Mouse (Mus musculus): ENCODE measurements around the gene Wap.

Gene Wap

GRCm38 (mm10) chr11:6599831-6600230 is 38.6 kb downstream of the Wap start:
- in situ Hi-C loops (cut with MboI; ENCODE audit: unreplicated experiment in 2 of 2) = loop anchor here in 1 of 2 experiments (25.0 kb wide), 1 partner anchor 163 kb away; the partner anchor contains the start of gene H2afv

GRCm38 (mm10) chr11:6599011-6599681 is 39.3 kb downstream of the Wap start:
- in situ Hi-C loops (cut with MboI; ENCODE audit: unreplicated experiment in 2 of 2) = loop anchor here in 1 of 2 experiments (25.0 kb wide), 1 partner anchor 162 kb away; the partner anchor contains the start of gene H2afv

GRCm38 (mm10) chr11:6598191-6598889 is 40.1 kb downstream of the Wap start:
- in situ Hi-C loops (cut with MboI; ENCODE audit: unreplicated experiment in 2 of 2) = loop anchor here in 1 of 2 experiments (25.0 kb wide), 1 partner anchor 161 kb away; the partner anchor contains the start of gene H2afv

- in situ Hi-C loops (cut with MboI; ENCODE audit: unreplicated experiment in 2 of 2) = loop anchor here in 1 of 2 experiments (25.0 kb wide), 1 partner anchor 160 kb away; the partner anchor contains the start of gene H2afv
These were observed 40.9 kb downstream of the Wap start for GRCm38 (mm10) chr11:6597523-6597922.

GRCm38 (mm10) chr11:6596616-6597015 is 41.8 kb downstream of the Wap start:
- in situ Hi-C loops (cut with MboI; ENCODE audit: unreplicated experiment in 2 of 2) = loop anchor here in 1 of 2 experiments (25.0 kb wide), 1 partner anchor 159 kb away; the partner anchor contains the start of gene H2afv

GRCm38 (mm10) chr11:6596205-6596604 is 42.2 kb downstream of the Wap start:
- in situ Hi-C loops (cut with MboI; ENCODE audit: unreplicated experiment in 2 of 2) = loop anchor here in 1 of 2 experiments (25.0 kb wide), 1 partner anchor 159 kb away; the partner anchor contains the start of gene H2afv

GRCm38 (mm10) chr11:6595339-6595738 is 43.1 kb downstream of the Wap start:
- in situ Hi-C loops (cut with MboI; ENCODE audit: unreplicated experiment in 2 of 2) = loop anchor here in 1 of 2 experiments (25.0 kb wide), 1 partner anchor 158 kb away; the partner anchor contains the start of gene H2afv

- in situ Hi-C loops (cut with MboI; ENCODE audit: unreplicated experiment in 2 of 2) = loop anchor here in 1 of 2 experiments (25.0 kb wide), 1 partner anchor 158 kb away; the partner anchor contains the start of gene H2afv
These were observed 43.6 kb downstream of the Wap start for GRCm38 (mm10) chr11:6594845-6595244.

- in situ Hi-C loops (cut with MboI; ENCODE audit: unreplicated experiment in 2 of 2) = loop anchor here in 1 of 2 experiments (25.0 kb wide), 1 partner anchor 156 kb away; the partner anchor contains the start of gene H2afv
These were observed 45.0 kb downstream of the Wap start for GRCm38 (mm10) chr11:6593406-6593805.

GRCm38 (mm10) chr11:6590933-6591675 is 47.3 kb downstream of the Wap start:
- in situ Hi-C loops (cut with MboI; ENCODE audit: unreplicated experiment in 2 of 2) = loop anchor here in 1 of 2 experiments (25.0 kb wide), 1 partner anchor 154 kb away; the partner anchor contains the start of gene H2afv

GRCm38 (mm10) chr11:6589838-6590237 is 48.6 kb downstream of the Wap start:
- in situ Hi-C loops (cut with MboI; ENCODE audit: unreplicated experiment in 2 of 2) = loop anchor here (5.0 to 25.0 kb wide), 3 partner anchors 32 to 153 kb away; partner anchors contain the start of genes H2afv (in 1 of the 2) and Myo1g (in 1 of the 2)

GRCm38 (mm10) chr11:6588295-6588694 is 50.1 kb downstream of the Wap start:
- in situ Hi-C loops (cut with MboI; ENCODE audit: unreplicated experiment in 2 of 2) = loop anchor here (5.0 to 25.0 kb wide), 3 partner anchors 34 to 151 kb away; partner anchors contain the start of genes H2afv (in 1 of the 2) and Myo1g (in 1 of the 2)

GRCm38 (mm10) chr11:6587249-6587940 is 51.0 kb downstream of the Wap start:
- in situ Hi-C loops (cut with MboI; ENCODE audit: unreplicated experiment in 2 of 2) = loop anchor here (5.0 to 25.0 kb wide), 3 partner anchors 35 to 150 kb away; partner anchors contain the start of genes H2afv (in 1 of the 2) and Myo1g (in 1 of the 2)

GRCm38 (mm10) chr11:6586660-6587059 is 51.8 kb downstream of the Wap start:
- in situ Hi-C loops (cut with MboI; ENCODE audit: unreplicated experiment in 2 of 2) = loop anchor here (5.0 to 25.0 kb wide), 3 partner anchors 36 to 149 kb away; partner anchors contain the start of genes H2afv (in 1 of the 2) and Myo1g (in 1 of the 2)

GRCm38 (mm10) chr11:6585748-6586147 is 52.7 kb downstream of the Wap start:
- in situ Hi-C loops (cut with MboI; ENCODE audit: unreplicated experiment in 2 of 2) = loop anchor here (5.0 to 25.0 kb wide), 3 partner anchors 37 to 148 kb away; partner anchors contain the start of genes H2afv (in 1 of the 2) and Myo1g (in 1 of the 2)

All from v-Abl transformed pro-B cells (cell line).